Mouse (Mus musculus) ovary, adult 2 months (tissue): ENCODE measurements around the gene Retsat. TPM values are rescaled to one million over a fixed set of nuclear protein-coding genes. Genes with fewer than 3 reads are reported as not detected.

Experiments used
- polyA plus RNA-seq: library from polyadenylated mRNA; depleted of rRNA; stranded (reverse); fragments of >200 nt; gene quantifications from 2 replicates; pipeline ENCODE4 v1.2.3, GENCODE M21; 2012; rRNA removed

Retsat gene
- 37.3 and 42.3 TPM in 2 replicates for polyA plus RNA-seq

GRCm38 (mm10) chr6:72597956-72598753 lies at the start of gene Retsat, which contains the start of gene Elmod3:
Retsat (plus strand) TSS chr6:72598475.
Elmod3 (minus strand) TSS chr6:72598413.

GRCm38 (mm10) chr6:72616643-72617288 lies 18.5 kb downstream of the Retsat start, which contains the start of gene Tgoln1:
Tgoln1 (minus strand) TSS chr6:72617000.

Other genes with a start within 250 kb of the Retsat start
- gene Tmem150a, start 243.0 kb upstream of the Retsat start, polyA plus RNA-seq = 60.2 and 70.6 TPM in 2 replicates
- gene Rnf181, start 231.5 kb upstream of the Retsat start, polyA plus RNA-seq = 118 TPM in 2 replicates
- gene Vamp5, start 218.0 kb upstream of the Retsat start, polyA plus RNA-seq = 24.6 and 38.9 TPM in 2 replicates
- gene Vamp8, start 207.8 kb upstream of the Retsat start, polyA plus RNA-seq = 75.9 and 104 TPM in 2 replicates
- 26.2 and 28.1 TPM in 2 replicates for gene Ggcx, start 184.2 kb upstream of the Retsat start, polyA plus RNA-seq
- 88.6 and 104 TPM in 2 replicates for gene Mat2a, start 158.9 kb upstream of the Retsat start, polyA plus RNA-seq
- 0.28 and 0.53 TPM in 2 replicates for gene Sh2d6, start 76.8 kb upstream of the Retsat start, polyA plus RNA-seq
- 64.9 and 70.2 TPM in 2 replicates for gene Capg, start 54.1 kb upstream of the Retsat start, polyA plus RNA-seq
- gene Elmod3, start 62 bp upstream of the Retsat start, polyA plus RNA-seq = 16.1 and 24.5 TPM in 2 replicates
- gene Tgoln1, start 18.5 kb downstream of the Retsat start, polyA plus RNA-seq = 31.9 and 32.2 TPM in 2 replicates
- gene Tcf7l1, start 190.8 kb downstream of the Retsat start, polyA plus RNA-seq = 26.2 and 40.5 TPM in 2 replicates